Mouse (Mus musculus): Measurements from ENCODE around the gene Ramp1. TPM values are rescaled to one million over a fixed set of nuclear protein-coding genes. Genes with fewer than 3 reads are reported as not detected.

Gene Ramp1
- 10 to 100 TPM; 24.0 to 33.2 TPM for polyA plus RNA-seq (2017; shearing (Covaris generic))

GRCm38 (mm10) chr1:91179533-91180173, at the start of gene Ramp1:
Gene Ramp1, plus strand, starts transcription at chr1:91179822.

DNA sequence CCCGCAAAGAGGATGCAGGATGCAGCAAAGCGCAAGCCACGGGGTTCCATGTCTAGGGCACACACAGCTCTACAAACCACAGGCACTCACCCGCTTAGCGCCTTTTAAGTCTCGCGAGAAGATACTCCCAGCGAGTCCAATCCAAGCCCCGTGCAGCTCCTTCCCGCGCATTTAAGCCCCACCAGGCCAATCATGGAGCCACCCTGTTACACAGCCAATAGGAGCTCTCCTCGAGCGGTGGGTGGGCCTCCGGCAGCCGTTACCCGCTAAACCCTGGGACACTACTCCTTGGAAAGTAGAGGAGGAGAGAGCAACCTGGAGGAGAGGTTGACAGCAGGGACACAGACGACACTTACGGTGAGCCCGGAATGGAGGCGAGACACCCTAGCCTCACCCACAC, 34.8 kb upstream of the Ramp1 start, which contains the start of gene Rbm44:
Gene Rbm44 (plus strand): TSS at position 277 of the 400 bp plus-strand sequence.

DNA sequence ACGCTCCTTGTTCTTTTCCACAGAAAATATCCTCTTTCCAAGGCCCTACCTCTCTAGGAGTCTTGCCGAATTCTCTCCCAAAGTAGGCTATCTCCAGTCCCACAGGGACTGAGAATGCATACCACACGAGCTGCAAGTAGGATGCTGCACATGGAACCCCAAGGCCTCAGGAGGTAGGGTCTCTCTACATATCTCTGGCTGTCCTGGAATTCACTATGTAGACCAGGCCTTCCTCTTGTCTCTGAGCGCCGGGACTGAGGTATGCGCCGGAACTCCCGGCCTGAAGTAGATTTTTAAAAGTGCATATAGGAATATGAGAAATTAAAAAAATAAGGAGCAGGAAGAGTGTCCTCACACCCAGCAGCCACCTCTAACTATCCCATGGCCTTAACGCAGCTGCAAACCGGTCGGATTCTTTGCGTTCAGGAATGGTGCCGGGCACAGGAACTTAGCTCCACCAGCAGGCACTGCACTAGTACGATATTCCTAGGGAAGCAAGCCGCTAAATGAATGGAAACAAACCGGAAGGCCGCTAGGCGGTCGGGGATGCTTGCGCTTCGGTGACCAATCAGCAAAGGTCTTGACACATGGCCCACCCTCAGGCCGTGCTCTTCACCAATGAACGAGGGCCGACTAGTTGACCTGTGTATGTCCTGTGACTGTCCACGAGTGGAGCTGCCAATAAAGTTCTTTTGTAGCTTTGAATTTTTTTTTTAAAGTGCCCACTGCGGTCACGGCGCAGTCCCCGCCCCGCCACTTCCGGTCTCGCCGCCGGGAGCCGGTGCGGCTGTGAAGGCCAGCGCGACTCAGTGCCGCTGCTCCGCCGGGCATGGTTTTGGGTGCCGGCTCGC, 70.2 kb downstream of the Ramp1 start, which contains the start of gene Ube2f:
Gene Ube2f (plus strand): TSS at position 741 of the 851 bp plus-strand sequence.

Other genes with a start within 250 kb of the Ramp1 start
- not detected for gene Prlh, start 226.7 kb upstream of the Ramp1 start, polyA plus RNA-seq (2017; shearing (Covaris generic))
- gene Rab17, start 210.2 kb upstream of the Ramp1 start, polyA plus RNA-seq (2017; shearing (Covaris generic)): under 1 TPM; 0.31 to 0.35 TPM
- gene Lrrfip1, start 181.1 kb upstream of the Ramp1 start, polyA plus RNA-seq (2017; shearing (Covaris generic)): 100 to 1,000 TPM; 221 to 238 TPM
- gene Rbm44, start 34.7 kb upstream of the Ramp1 start, polyA plus RNA-seq (2017; shearing (Covaris generic)): 1 to 10 TPM in 1 of 2 experiments, under 1 TPM in 1; 0.53 to 3.2 TPM
- 10 to 100 TPM; 71.2 to 82.1 TPM for gene Ube2f, start 70.5 kb downstream of the Ramp1 start, polyA plus RNA-seq (2017; shearing (Covaris generic))
- gene Scly, start 118.5 kb downstream of the Ramp1 start, polyA plus RNA-seq (2017; shearing (Covaris generic)): 10 to 100 TPM; 25.1 to 60.9 TPM
- under 1 TPM; 0.07 to 0.42 TPM for gene Espnl, start 142.3 kb downstream of the Ramp1 start, polyA plus RNA-seq (2017; shearing (Covaris generic))
- under 1 TPM; 0.06 to 0.80 TPM for gene Klhl30, start 171.2 kb downstream of the Ramp1 start, polyA plus RNA-seq (2017; shearing (Covaris generic))
- under 1 TPM in 1 of 2 experiments, not detected in 1; 0.10 TPM for gene Erfe, start 186.6 kb downstream of the Ramp1 start, polyA plus RNA-seq (2017; shearing (Covaris generic))
- gene Ilkap, start 219.0 kb downstream of the Ramp1 start, polyA plus RNA-seq (2017; shearing (Covaris generic)): 100 to 1,000 TPM; 126 to 185 TPM
- gene Hes6, start 234.2 kb downstream of the Ramp1 start, polyA plus RNA-seq (2017; shearing (Covaris generic)): 10 to 100 TPM; 61.2 to 86.5 TPM

All from inflammation-experienced regulatory T-cells (primary cell).